Mouse (Mus musculus): ENCODE data around the gene Ube2cbp.

Ube2cbp gene

GRCm38 (mm10) chr9:86423331-86423730 is 41.4 kb downstream of the Ube2cbp start:
- no peak for DNase-seq (ENCODE audit: low spot score in 2 of 2)

DNA sequence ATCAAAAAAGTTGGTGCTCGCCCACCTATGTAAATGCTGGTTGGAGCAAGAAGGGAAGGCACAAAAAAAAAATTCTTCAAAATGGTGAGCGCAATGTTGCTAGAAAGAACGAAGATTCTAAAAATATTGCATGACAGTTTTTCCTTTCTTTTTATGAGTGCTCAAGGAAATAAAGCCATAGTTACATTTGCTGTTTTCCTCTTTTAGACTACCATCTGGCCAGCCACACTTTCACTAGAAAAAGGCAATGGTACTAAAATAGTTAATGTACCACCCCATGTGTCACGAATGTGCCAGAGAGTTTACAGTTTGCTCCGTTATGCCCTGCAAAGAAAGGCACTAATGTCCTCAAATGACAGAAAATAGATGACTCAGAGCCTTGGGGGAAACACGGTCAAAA is 45.4 kb downstream of the Ube2cbp start:
- DNase-seq (ENCODE audit: low spot score in 2 of 2) = no peak

GRCm38 (mm10) chr9:86417971-86418370 is 46.8 kb downstream of the Ube2cbp start:
- no peak for DNase-seq (ENCODE audit: low spot score in 2 of 2)

DNA sequence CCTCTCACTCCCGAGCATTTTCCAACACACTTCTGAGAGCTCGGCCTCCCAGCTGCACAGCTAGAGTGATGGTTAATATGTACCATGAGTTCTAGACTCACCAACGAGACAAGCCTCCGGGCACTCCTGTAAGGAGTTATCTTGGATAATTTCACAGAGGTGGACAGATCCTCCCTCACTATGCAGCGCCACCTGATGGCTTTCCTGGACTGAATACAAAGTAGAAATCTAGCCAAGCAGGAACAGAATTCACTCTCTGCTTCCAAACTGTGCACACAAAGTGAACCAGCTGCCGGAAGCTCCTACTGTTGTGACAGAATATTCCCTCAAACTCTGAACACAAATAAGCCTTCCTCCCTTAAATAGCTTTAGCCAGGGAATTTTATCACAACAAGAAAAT is 69.0 kb downstream of the Ube2cbp start:
- no peak for DNase-seq (ENCODE audit: low spot score in 2 of 2)

- DNase-seq (ENCODE audit: low spot score in 2 of 2) = no peak
Observed at GRCm38 (mm10) chr9:86395012-86395411, 69.7 kb downstream of the Ube2cbp start.

DNA sequence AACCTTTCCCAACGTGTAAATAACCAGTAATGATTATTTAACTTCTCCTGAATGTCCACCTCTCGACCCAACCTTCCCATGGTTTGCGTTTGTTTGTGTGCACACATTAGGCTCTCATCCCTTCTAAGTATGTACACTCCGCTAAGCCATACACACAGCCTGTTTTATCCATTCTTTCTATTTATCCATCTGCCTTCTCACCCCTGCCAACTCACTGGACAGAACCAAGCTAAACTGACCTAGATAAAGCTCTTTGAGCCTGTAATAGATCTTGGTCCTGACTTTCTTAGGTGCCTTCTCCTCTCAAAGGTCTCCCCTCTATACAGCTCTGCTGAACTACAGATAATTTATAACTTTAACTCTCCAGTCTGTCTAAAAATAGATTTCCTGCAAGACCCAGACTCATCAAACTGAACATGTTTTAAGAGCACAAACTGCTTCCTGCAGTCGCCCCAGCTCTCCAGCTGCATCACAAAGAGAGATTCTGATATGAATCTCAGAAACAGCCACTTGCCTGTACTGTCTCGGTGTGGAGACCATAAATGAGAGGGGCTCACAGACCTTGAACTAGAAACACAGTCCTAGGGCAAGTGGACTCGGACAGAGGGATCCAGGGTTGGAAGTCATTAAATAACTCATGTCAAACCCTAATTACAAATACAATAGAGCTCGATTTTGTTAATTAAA is 71.0 kb downstream of the Ube2cbp start:
- DNase-seq (ENCODE audit: low spot score in 2 of 2) = no peak

DNA sequence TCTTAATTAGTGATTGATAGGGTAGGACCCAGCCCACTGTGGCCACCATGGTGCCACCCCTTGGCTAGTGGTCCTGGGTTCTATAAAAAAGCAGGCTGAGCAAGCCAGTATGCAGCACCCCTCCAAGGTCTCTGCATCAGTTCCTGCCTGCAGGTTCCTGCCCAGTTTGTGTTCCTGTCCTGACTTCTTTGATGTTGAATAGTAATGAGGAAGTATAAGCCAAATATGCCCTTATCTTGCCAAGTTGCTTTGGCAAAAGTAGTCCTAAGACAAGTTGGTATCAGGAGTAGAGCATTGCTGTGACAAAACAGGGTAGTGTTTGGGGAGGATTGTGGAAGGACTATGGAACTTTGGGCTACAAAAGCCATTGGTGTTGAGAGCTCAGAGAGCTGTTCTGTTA is 73.3 kb downstream of the Ube2cbp start:
- no peak for DNase-seq (ENCODE audit: low spot score in 2 of 2)

GRCm38 (mm10) chr9:86390713-86391112 is 74.0 kb downstream of the Ube2cbp start:
- no peak for DNase-seq (ENCODE audit: low spot score in 2 of 2)

DNA sequence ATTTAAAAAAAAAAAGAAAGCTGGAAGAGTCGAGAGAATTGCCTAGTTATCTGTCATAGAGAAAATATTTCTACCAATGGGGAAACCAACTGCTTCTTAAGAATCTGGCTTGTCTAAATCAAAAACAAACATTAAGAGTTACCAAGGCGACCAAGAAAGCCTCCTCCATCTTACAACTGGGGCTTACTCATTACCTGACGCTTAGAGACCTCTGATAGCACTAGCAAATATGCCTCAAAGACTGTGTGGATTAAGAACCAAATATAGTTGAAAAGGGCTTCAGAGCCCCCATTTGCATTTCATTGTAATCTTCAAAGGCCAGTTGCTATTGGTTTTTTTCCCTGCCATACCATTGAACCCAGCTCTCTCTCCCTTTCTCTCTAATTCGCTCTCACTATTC is 76.2 kb downstream of the Ube2cbp start:
- DNase-seq (ENCODE audit: low spot score in 2 of 2) = no peak

DNA sequence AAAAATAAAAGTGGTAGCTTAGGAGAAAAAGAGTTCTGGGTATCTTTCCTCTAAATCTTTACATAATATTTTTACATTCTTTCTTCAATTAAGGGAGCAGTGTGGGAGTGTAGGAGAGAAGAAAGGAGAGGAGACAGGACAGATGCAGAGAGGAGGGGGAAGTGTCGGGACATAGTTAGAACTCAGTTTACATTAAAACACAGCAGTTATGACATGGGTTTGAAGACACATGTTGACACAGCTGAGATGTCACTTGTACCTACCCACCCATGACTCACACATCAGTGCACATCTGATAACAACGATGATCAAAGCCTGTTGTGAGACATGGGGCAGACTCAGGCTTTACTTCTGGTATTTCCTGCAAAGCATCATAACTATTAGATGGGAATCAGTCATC is 87.8 kb downstream of the Ube2cbp start:
- no peak for DNase-seq (ENCODE audit: low spot score in 2 of 2)

- no peak for DNase-seq (ENCODE audit: low spot score in 2 of 2)
Observed at GRCm38 (mm10) chr9:86372783-86373567, 91.8 kb downstream of the Ube2cbp start.

GRCm38 (mm10) chr9:86369208-86369607 is 95.5 kb downstream of the Ube2cbp start:
- DNase-seq (ENCODE audit: low spot score in 2 of 2) = no peak

GRCm38 (mm10) chr9:86360536-86360935 is 104.2 kb downstream of the Ube2cbp start:
- no peak for DNase-seq (ENCODE audit: low spot score in 2 of 2)

GRCm38 (mm10) chr9:86355851-86356250 is 108.9 kb downstream of the Ube2cbp start:
- no peak for DNase-seq (ENCODE audit: low spot score in 2 of 2)

- no peak for DNase-seq (ENCODE audit: low spot score in 2 of 2)
Observed at GRCm38 (mm10) chr9:86351491-86351890, 113.3 kb downstream of the Ube2cbp start.

DNA sequence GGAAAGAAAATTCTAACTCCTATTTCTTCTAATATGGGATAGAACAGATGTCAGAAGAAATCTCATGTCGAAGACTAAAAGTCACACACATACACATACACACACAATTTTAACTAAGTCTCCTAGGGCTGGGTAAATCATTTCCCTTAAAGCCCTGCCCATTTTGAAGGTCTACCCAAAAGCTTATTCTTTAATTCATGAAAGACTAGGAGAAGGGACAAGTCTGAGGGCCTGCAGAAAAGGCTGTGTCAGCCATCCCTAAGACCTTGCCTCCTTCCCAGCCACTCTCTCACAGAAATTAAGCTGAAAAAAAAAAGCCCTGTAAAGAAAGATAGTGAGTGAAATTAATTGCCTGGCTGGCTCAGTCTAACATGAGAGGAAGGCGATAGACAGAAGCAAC is 128.0 kb downstream of the Ube2cbp start:
- DNase-seq (ENCODE audit: low spot score in 2 of 2) = no peak

DNA sequence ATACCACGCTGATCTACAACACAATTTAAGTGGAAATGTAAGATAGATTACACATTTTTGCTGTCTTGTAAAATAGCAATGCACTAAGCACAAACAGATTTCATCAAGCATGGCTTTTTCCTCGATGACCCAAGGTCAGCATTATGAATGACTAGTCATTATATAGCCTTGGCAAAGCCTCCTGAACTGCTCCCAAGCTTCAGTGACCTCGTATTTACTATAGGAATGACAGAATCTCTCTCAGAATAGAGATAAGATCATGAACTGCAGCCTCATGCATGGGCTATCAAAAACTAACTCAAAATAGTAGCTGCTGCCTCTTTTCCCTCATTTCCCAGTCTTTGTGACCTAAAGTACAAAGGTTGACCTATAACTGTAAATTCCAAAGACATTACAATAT is 128.4 kb downstream of the Ube2cbp start:
- DNase-seq (ENCODE audit: low spot score in 2 of 2) = no peak

DNA sequence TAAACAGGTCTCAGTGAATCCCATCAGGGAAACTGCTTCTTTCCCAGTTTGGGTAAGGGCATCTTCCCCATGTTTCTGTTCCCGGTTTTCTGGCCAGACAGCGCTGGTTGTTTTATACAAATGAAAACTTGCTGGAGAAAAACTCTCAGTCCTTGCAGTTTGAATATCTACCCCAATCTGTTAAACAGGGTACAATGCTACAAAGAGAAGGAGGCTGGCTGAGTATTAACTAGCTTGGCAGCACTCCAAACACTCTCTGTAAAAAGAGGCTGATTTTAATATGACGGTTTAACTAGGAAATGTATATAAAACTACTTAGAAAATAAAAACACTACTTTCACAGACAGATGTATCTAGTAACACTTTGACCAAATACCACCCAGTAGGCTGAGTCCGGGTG is 129.2 kb downstream of the Ube2cbp start:
- no peak for DNase-seq (ENCODE audit: low spot score in 2 of 2)

- DNase-seq (ENCODE audit: low spot score in 2 of 2) = no peak
Observed at GRCm38 (mm10) chr9:86334357-86334756, 130.4 kb downstream of the Ube2cbp start.

GRCm38 (mm10) chr9:86330591-86330990 is 134.2 kb downstream of the Ube2cbp start:
- no peak for DNase-seq (ENCODE audit: low spot score in 2 of 2)

DNA sequence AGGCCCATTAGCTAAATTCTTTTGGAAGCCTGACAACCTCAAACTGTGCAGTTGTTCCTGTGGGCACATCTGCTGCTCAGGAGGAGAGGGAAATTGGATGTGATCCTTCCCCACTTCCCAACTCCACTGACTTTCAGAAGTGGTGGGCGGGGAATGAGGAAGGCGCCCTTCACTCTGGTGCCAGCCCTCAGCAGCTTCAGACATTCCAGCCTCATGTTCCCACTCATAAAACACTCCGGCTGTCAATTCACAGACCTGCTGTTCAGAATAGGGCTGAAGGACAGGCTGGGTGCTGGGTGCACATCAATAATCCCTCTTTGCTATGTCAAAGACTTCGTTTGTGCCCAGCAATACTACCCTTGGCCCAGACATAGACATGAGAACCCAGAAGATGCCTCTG is 136.5 kb downstream of the Ube2cbp start:
- no peak for DNase-seq (ENCODE audit: low spot score in 2 of 2)

DNA sequence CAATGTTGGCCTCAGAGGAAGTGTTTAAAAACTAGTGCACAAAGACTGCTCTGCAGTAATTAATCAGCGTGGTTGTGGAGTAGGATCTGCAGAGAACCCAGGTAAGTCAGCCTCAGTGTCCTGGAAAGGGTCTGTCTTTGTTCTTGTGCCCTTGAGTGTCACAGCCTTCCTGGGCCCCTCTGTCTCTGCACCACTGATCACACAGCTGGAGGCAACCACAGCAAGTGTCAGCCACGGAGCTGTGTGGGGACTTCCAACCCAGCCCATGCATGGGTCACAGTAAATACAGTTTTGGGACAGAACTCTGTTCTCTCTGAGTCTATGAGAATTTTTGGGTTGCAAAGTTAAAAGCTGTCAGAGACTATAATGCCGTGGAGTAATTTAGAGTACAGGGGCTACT is 137.4 kb downstream of the Ube2cbp start:
- no peak for DNase-seq (ENCODE audit: low spot score in 2 of 2)

- DNase-seq (ENCODE audit: low spot score in 2 of 2) = no peak
Observed at GRCm38 (mm10) chr9:86324772-86325171, 140.0 kb downstream of the Ube2cbp start.
